ENCODE assay signal across 8 mouse cellular contexts in the genomic region with DNA sequence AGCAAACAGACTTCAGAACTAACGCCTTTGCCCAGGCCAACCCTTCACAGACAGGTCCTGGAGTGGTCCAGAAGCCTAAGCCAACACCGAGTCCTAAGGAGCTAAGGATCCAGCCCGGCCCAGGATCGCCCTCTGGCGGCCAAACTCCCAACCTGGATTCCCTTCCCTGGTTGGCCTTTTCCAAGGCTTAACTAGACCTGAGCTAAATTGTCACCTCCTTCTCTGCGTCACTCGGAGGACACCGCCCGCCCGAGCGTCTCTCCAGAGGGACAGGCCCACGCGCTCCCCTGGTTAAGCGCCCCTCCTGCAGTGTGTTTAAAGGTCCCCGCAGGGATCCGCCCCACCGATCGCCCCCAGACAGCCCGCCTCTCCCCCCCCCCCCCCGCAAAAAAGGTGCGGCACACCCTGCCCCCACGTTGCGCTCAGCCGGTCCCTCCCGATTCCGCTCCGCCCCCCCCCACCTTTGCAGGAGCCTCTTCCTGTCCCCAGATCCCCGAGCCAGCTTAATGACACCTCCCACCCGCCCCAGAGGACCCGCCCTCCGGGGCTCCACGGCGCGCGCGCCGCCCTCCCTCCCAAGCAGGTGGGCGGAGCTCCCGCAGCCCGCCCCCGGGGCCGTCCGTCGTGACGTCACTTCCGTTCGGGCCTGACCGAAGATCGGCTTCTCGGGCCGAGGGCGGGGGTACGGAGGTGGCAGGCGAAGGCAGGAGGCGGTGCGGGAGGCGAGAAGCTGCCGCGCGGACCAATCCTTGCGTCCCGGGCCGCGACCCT. TPM values are rescaled to one million over a fixed set of nuclear protein-coding genes. Genes with fewer than 3 reads are reported as not detected.
DNase-seq lines count a peak whose midpoint lies in the region; ATAC-seq and TF ChIP-seq lines count a peak whose summit lies in the region.

A gene (plus strand): TSS at position 633 of the 771 bp plus-strand sequence.

- WGBS in forebrain, postnatal 0 days: under 1% methylated on average over 56 of the region's 64 CpGs
- WGBS in lung, embryonic 15.5 days: under 1% methylated on average over 52 of the region's 64 CpGs

- H3K27me3 ChIP-seq in G1E (ENCODE audit: insufficient read depth, low read length): peaks cover 8% of the 10 kb centered on the region
- no peaks in the 10 kb centered on the region for H3K27me3 ChIP-seq in forebrain, postnatal 0 days (ENCODE audit: insufficient read depth, low read length)
- no peaks in the 10 kb centered on the region for H3K27me3 ChIP-seq in lung, embryonic 15.5 days

- H3K27ac ChIP-seq in forebrain, postnatal 0 days (ENCODE audit: low read depth, low read length): peak within 1 kb of the TSS; percentile 95
- peak within 1 kb of the TSS; percentile 96 for H3K27ac ChIP-seq in lung, embryonic 15.5 days

- peak within 1 kb of the TSS; percentile 98 for H3K9ac ChIP-seq in forebrain, postnatal 0 days
- peak within 1 kb of the TSS; percentile 96 for H3K9ac ChIP-seq in lung, embryonic 15.5 days

- no peaks in the 10 kb centered on the region for H3K9me3 ChIP-seq in G1E (replicated peaks)
- H3K9me3 ChIP-seq in forebrain, postnatal 0 days (ENCODE audit: low read length): no peaks in the 10 kb centered on the region
- no peaks in the 10 kb centered on the region; the same call in 1 of the 2 replicates for H3K9me3 ChIP-seq in lung, embryonic 15.5 days

- DNase-seq in G1E (ENCODE audit: low spot score): peak; percentile 96
- DNase-seq in cerebellum, adult 18-20 months: peak; percentile 99
- DNase-seq in forebrain, postnatal 0 days: peak; percentile 99
- peak; percentile 100 for DNase-seq in heart, postnatal 4 days
- peak; percentile 97 to 99 for DNase-seq in layer of hippocampus, adult 8-10 months (ENCODE audit: low spot score in 2 of 2)
- DNase-seq in ovary, adult 18-20 months (ENCODE audit: low spot score): peak; percentile 97
- peak; percentile 99 for DNase-seq in thymus, postnatal 0 days (ENCODE audit: low spot score)

- H3K4me2 ChIP-seq in forebrain, postnatal 0 days (ENCODE audit: low read depth): peak within 1 kb of the TSS; percentile 76
- peak within 1 kb of the TSS; percentile 78 for H3K4me2 ChIP-seq in lung, embryonic 15.5 days

- TF ChIP-seq CTCF in G1E (IDR thresholded peaks at IDR 0.05; ENCODE audit: low read depth, low read length): peak; percentile 79
- peak; percentile 98 for TF ChIP-seq CTCF in forebrain, postnatal 0 days (IDR thresholded peaks at IDR 0.05; ENCODE audit: low read depth)

- peak; percentile 87 for ATAC-seq in G1E (ENCODE audit: extremely low read depth, insufficient number of reproducible peaks, low FRiP score, poor library complexity, severe bottlenecking)
- ATAC-seq in forebrain, postnatal 0 days: peak; percentile 91
- peak; percentile 92 for ATAC-seq in lung, embryonic 15.5 days (ENCODE audit: borderline replicate concordance, extremely low read depth, low FRiP score, low TSS enrichment)

- peak within 1 kb of the TSS; percentile 98 for H3K4me3 ChIP-seq in G1E (ENCODE audit: low read depth, low read length)
- peak within 1 kb of the TSS; percentile 97 for H3K4me3 ChIP-seq in forebrain, postnatal 0 days (ENCODE audit: low read depth, low read length)
- peak within 1 kb of the TSS; percentile 75 for H3K4me3 ChIP-seq in lung, embryonic 15.5 days

- peaks cover 39% of the 10 kb centered on the region for H3K36me3 ChIP-seq in G1E (replicated peaks)
- H3K36me3 ChIP-seq in forebrain, postnatal 0 days (ENCODE audit: insufficient read depth): peaks cover 22% of the 10 kb centered on the region
- H3K36me3 ChIP-seq in lung, embryonic 15.5 days: peaks cover 31% of the 10 kb centered on the region

- H3K4me1 ChIP-seq in G1E (ENCODE audit: insufficient read depth, low read depth, low read length): peaks cover 46% of the 10 kb centered on the region
- peaks cover 11% of the 10 kb centered on the region for H3K4me1 ChIP-seq in forebrain, postnatal 0 days (ENCODE audit: insufficient read depth)
- peaks cover 37% of the 10 kb centered on the region for H3K4me1 ChIP-seq in lung, embryonic 15.5 days

RNA-seq across cellular contexts. Expression of the gene that starts here (rescaled TPM):
- total RNA-seq in G1E (2014; fragmentation: Nextera tagmentation): 167 and 180 TPM in 2 replicates
- total RNA-seq in G1E (2017): 86.5 and 99.2 TPM in 2 replicates
- 269 and 293 TPM in 2 replicates for polyA plus RNA-seq in G1E (2012)
- total RNA-seq in forebrain, postnatal 0 days (2014; rRNA removed): 432 and 471 TPM in 2 replicates
- polyA plus RNA-seq in forebrain, postnatal 0 days (2015; fragmentation: Nextera tagmentation; extraction: Ambion mirVana): 665 and 718 TPM in 2 replicates
- 100 to 1,000 TPM; 237 to 239 TPM for total RNA-seq in heart, postnatal 4 days (2021)
- 100 to 1,000 TPM; 564 to 596 (median 590) TPM for total RNA-seq in layer of hippocampus, adult 8-10 months (2022)
- 378 and 389 TPM in 2 replicates for polyA plus RNA-seq in lung, embryonic 15.5 days (2015; fragmentation: Nextera tagmentation; extraction: Ambion mirVana)
- polyA plus RNA-seq in thymus, postnatal 0 days (2015; fragmentation: Nextera tagmentation; extraction: Ambion mirVana): 267 and 277 TPM in 2 replicates

Comparison
In these comparisons a context has a peak if more than half of its experiments do, and no peak if none do; other contexts are left out.
1. Peak in every context shown above with its lines: DNase-seq, ATAC-seq, H3K4me3 ChIP-seq and H3K27ac ChIP-seq.